ENCODE assay signal across 25 mouse cellular contexts in the genomic region with DNA sequence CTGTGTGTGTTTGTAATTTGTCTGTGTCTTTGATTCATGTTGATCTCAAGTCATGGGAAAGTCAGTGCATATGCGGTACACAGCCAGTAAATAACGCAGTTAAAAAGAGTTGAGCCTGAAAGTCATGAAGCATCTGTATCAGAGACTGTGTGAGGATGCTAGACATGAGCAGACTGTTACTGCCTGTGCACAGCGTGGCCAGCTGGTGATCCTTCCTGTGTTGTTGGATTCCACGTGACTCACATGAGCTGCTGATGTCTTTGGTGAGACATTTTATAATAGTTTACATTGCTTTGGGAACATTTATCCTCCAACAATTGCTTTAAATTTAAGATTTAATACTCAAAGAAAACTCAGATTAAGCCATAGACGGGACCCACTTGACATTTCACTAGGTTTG.
"Had no signal": no experiment of that assay in that cellular context is flagged by ENCODE, and none has a peak within 500 bp of the region (broad histone marks: within the 10 kb centered on the region; RNA-seq: fewer than 3 reads in every experiment).

No protein-coding gene starts in this region.

- H3K27ac ChIP-seq: intestine, embryonic 15.5 days; kidney, embryonic 15.5 days; limb, embryonic 10.5 days; limb, embryonic 13.5 days; liver, embryonic 12.5 days; liver, embryonic 15.5 days; lung, embryonic 15.5 days; midbrain, embryonic 10.5 days; midbrain, embryonic 13.5 days; neural tube, embryonic 13.5 days; stomach, embryonic 15.5 days had no signal

- H3K27me3 ChIP-seq: intestine, embryonic 15.5 days; kidney, embryonic 15.5 days; limb, embryonic 13.5 days; liver, embryonic 12.5 days; liver, embryonic 15.5 days; lung, embryonic 15.5 days; megakaryocyte, embryonic 14.5 days; midbrain, embryonic 13.5 days; neural tube, embryonic 13.5 days; stomach, embryonic 15.5 days had no signal

- H3K4me3 ChIP-seq: intestine, embryonic 15.5 days; kidney, embryonic 15.5 days; limb, embryonic 10.5 days; limb, embryonic 13.5 days; liver, embryonic 12.5 days; liver, embryonic 15.5 days; lung, embryonic 15.5 days; megakaryocyte, embryonic 14.5 days; midbrain, embryonic 10.5 days; midbrain, embryonic 13.5 days; myocyte; neural tube, embryonic 13.5 days; stomach, embryonic 15.5 days had no signal

- H3K4me1 ChIP-seq: intestine, embryonic 15.5 days; kidney, embryonic 15.5 days; limb, embryonic 10.5 days; limb, embryonic 13.5 days; liver, embryonic 12.5 days; liver, embryonic 15.5 days; lung, embryonic 15.5 days; megakaryocyte, embryonic 14.5 days; midbrain, embryonic 10.5 days; midbrain, embryonic 13.5 days; neural tube, embryonic 13.5 days; stomach, embryonic 15.5 days had no signal

- DNase-seq: kidney, adult 11 months; kidney, adult 8-10 months; kidney, postnatal 10 days; kidney, postnatal 36 days; liver; lung, adult 18-20 months; lung, postnatal 10 days; lung, postnatal 36 days; retina, postnatal 1 day; right cerebral cortex, postnatal 25 days; spleen, adult 18-20 months; thymus, postnatal 25 days had no signal
